Mouse (Mus musculus): ENCODE data around the gene Samd1. TPM values are rescaled to one million over a fixed set of nuclear protein-coding genes. Genes with fewer than 3 reads are reported as not detected.
"Not testable (repeated sequence)": the region's sequence is repeated elsewhere in the genome, so short reads cannot be mapped to it uniquely, and the experiment has no call there.

Gene Samd1
- total and polyA plus RNA-seq, 3 experiments, result 64.1 to 246 (median 93.8) TPM

GRCm38 (mm10) chr8:83980250-83980649, 17.2 kb upstream of the Samd1 start:
- Histone ChIP-seq H3K4me1 (ENCODE audit: insufficient read depth, low read depth, low read length) (peaks cover 18% of the 10 kb centered on the region), H3K36me3 (replicated peaks) (peaks cover 84% of the 10 kb centered on the region), H3K4me3 (ENCODE audit: low read depth, low read length) (no peak overlapping the region), H3K27me3 (ENCODE audit: insufficient read depth, low read length) (no peaks in the 10 kb centered on the region), H3K9me3 (replicated peaks) (no peaks in the 10 kb centered on the region)
- ATAC-seq (ENCODE audit: extremely low read depth, insufficient number of reproducible peaks, low FRiP score, poor library complexity, severe bottlenecking), result no peak
- TF ChIP-seq GATA1 (IDR thresholded peaks at IDR 0.05; ENCODE audit: borderline replicate concordance, low read length), result no peak
- no peak for TF ChIP-seq GATA2 (IDR thresholded peaks at IDR 0.05; ENCODE audit: borderline replicate concordance, low read depth, low read length)
- no peak for TF ChIP-seq CTCF (IDR thresholded peaks at IDR 0.05; ENCODE audit: low read depth, low read length)
- no peak for TF ChIP-seq TAL1 (conservative IDR thresholded peaks at IDR 0.05; ENCODE audit: low read depth, low read length)
- no peak for TF ChIP-seq POLR2AphosphoS5 (IDR thresholded peaks at IDR 0.05; ENCODE audit: insufficient replicate concordance, low read depth, low read length)
- no peak for DNase-seq (ENCODE audit: low spot score)

- Histone ChIP-seq H3K36me3 (replicated peaks) (peaks cover 89% of the 10 kb centered on the region), H3K27me3 (ENCODE audit: insufficient read depth, low read length) (no peaks in the 10 kb centered on the region), H3K9me3 (replicated peaks) (no peaks in the 10 kb centered on the region), H3K4me1 (ENCODE audit: insufficient read depth, low read depth, low read length) (peaks cover 18% of the 10 kb centered on the region), H3K4me3 (ENCODE audit: low read depth, low read length) (no peak overlapping the region)
- ATAC-seq (ENCODE audit: extremely low read depth, insufficient number of reproducible peaks, low FRiP score, poor library complexity, severe bottlenecking), result no peak
- no peak for DNase-seq (ENCODE audit: low spot score)
- TF ChIP-seq POLR2AphosphoS5 (IDR thresholded peaks at IDR 0.05; ENCODE audit: insufficient replicate concordance, low read depth, low read length) (no peak), GATA1 (IDR thresholded peaks at IDR 0.05; ENCODE audit: borderline replicate concordance, low read length) (no peak), GATA2 (IDR thresholded peaks at IDR 0.05; ENCODE audit: borderline replicate concordance, low read depth, low read length) (no peak), CTCF (IDR thresholded peaks at IDR 0.05; ENCODE audit: low read depth, low read length) (no peak), TAL1 (conservative IDR thresholded peaks at IDR 0.05; ENCODE audit: low read depth, low read length) (no peak)
These were observed 16.6 kb upstream of the Samd1 start for GRCm38 (mm10) chr8:83980845-83981244.

- ATAC-seq (ENCODE audit: extremely low read depth, insufficient number of reproducible peaks, low FRiP score, poor library complexity, severe bottlenecking) (no peak), DNase-seq (ENCODE audit: low spot score) (no peak)
- Histone ChIP-seq H3K4me1 (ENCODE audit: insufficient read depth, low read depth, low read length) (peaks cover 18% of the 10 kb centered on the region), H3K36me3 (replicated peaks) (peaks cover 89% of the 10 kb centered on the region), H3K4me3 (ENCODE audit: low read depth, low read length) (no peak overlapping the region), H3K27me3 (ENCODE audit: insufficient read depth, low read length) (no peaks in the 10 kb centered on the region), H3K9me3 (replicated peaks) (no peaks in the 10 kb centered on the region)
- TF ChIP-seq GATA1 (IDR thresholded peaks at IDR 0.05; ENCODE audit: borderline replicate concordance, low read length) (no peak), POLR2AphosphoS5 (IDR thresholded peaks at IDR 0.05; ENCODE audit: insufficient replicate concordance, low read depth, low read length) (no peak), CTCF (IDR thresholded peaks at IDR 0.05; ENCODE audit: low read depth, low read length) (no peak), TAL1 (conservative IDR thresholded peaks at IDR 0.05; ENCODE audit: low read depth, low read length) (no peak), GATA2 (IDR thresholded peaks at IDR 0.05; ENCODE audit: borderline replicate concordance, low read depth, low read length) (no peak)
These were observed 15.9 kb upstream of the Samd1 start for GRCm38 (mm10) chr8:83981533-83981932.

GRCm38 (mm10) chr8:83982449-83982848, 15.0 kb upstream of the Samd1 start:
- H3K4me3 ChIP-seq (ENCODE audit: low read depth, low read length), result no peak overlapping the region
- TF ChIP-seq GATA1 (IDR thresholded peaks at IDR 0.05; ENCODE audit: borderline replicate concordance, low read length) (no peak), GATA2 (IDR thresholded peaks at IDR 0.05; ENCODE audit: borderline replicate concordance, low read depth, low read length) (no peak), CTCF (IDR thresholded peaks at IDR 0.05; ENCODE audit: low read depth, low read length) (no peak), TAL1 (conservative IDR thresholded peaks at IDR 0.05; ENCODE audit: low read depth, low read length) (no peak), POLR2AphosphoS5 (IDR thresholded peaks at IDR 0.05; ENCODE audit: insufficient replicate concordance, low read depth, low read length) (no peak)
- ATAC-seq (ENCODE audit: extremely low read depth, insufficient number of reproducible peaks, low FRiP score, poor library complexity, severe bottlenecking) (no peak), DNase-seq (ENCODE audit: low spot score) (no peak)
- H3K36me3 ChIP-seq (replicated peaks), result peaks cover 88% of the 10 kb centered on the region
- H3K4me1 ChIP-seq (ENCODE audit: insufficient read depth, low read depth, low read length), result peaks cover 10% of the 10 kb centered on the region
- H3K9me3 ChIP-seq (replicated peaks), result no peaks in the 10 kb centered on the region
- no peaks in the 10 kb centered on the region for H3K27me3 ChIP-seq (ENCODE audit: insufficient read depth, low read length)

- DNase-seq (ENCODE audit: low spot score); H3K9me3 ChIP-seq (replicated peaks); H3K4me3 ChIP-seq (ENCODE audit: low read depth, low read length); ATAC-seq (ENCODE audit: extremely low read depth, insufficient number of reproducible peaks, low FRiP score, poor library complexity, severe bottlenecking); H3K4me1 ChIP-seq (ENCODE audit: insufficient read depth, low read depth, low read length); H3K27me3 ChIP-seq (ENCODE audit: insufficient read depth, low read length): not testable (repeated sequence)
- peaks cover 88% of the 10 kb centered on the region for H3K36me3 ChIP-seq (replicated peaks)
These were observed 14.2 kb upstream of the Samd1 start for GRCm38 (mm10) chr8:83983222-83983621.

GRCm38 (mm10) chr8:83989243-83989642, 8.2 kb upstream of the Samd1 start:
- no peak overlapping the region for H3K4me3 ChIP-seq (ENCODE audit: low read depth, low read length)
- peak; percentile 58 for DNase-seq (ENCODE audit: low spot score)
- ATAC-seq (ENCODE audit: extremely low read depth, insufficient number of reproducible peaks, low FRiP score, poor library complexity, severe bottlenecking), result 0 out of 2 replicates have a peak, but pooled peaks have one; percentile 34
- TF ChIP-seq CTCF (IDR thresholded peaks at IDR 0.05; ENCODE audit: low read depth, low read length), result no peak
- TF ChIP-seq TAL1 (conservative IDR thresholded peaks at IDR 0.05; ENCODE audit: low read depth, low read length), result no peak
- no peak for TF ChIP-seq GATA2 (IDR thresholded peaks at IDR 0.05; ENCODE audit: borderline replicate concordance, low read depth, low read length)
- no peak for TF ChIP-seq POLR2AphosphoS5 (IDR thresholded peaks at IDR 0.05; ENCODE audit: insufficient replicate concordance, low read depth, low read length)
- no peak for TF ChIP-seq GATA1 (IDR thresholded peaks at IDR 0.05; ENCODE audit: borderline replicate concordance, low read length)
- H3K27me3 ChIP-seq (ENCODE audit: insufficient read depth, low read length), result no peaks in the 10 kb centered on the region
- H3K9me3 ChIP-seq (replicated peaks), result no peaks in the 10 kb centered on the region
- H3K36me3 ChIP-seq (replicated peaks), result peaks cover 81% of the 10 kb centered on the region
- H3K4me1 ChIP-seq (ENCODE audit: insufficient read depth, low read depth, low read length), result peaks cover 31% of the 10 kb centered on the region

GRCm38 (mm10) chr8:83990170-83990569, 7.3 kb upstream of the Samd1 start:
- ATAC-seq (ENCODE audit: extremely low read depth, insufficient number of reproducible peaks, low FRiP score, poor library complexity, severe bottlenecking), result no peak
- Histone ChIP-seq H3K4me1 (ENCODE audit: insufficient read depth, low read depth, low read length) (peaks cover 38% of the 10 kb centered on the region), H3K9me3 (replicated peaks) (no peaks in the 10 kb centered on the region), H3K27me3 (ENCODE audit: insufficient read depth, low read length) (no peaks in the 10 kb centered on the region), H3K4me3 (ENCODE audit: low read depth, low read length) (no peak overlapping the region), H3K36me3 (replicated peaks) (peaks cover 81% of the 10 kb centered on the region)
- DNase-seq (ENCODE audit: low spot score), result no peak
- TF ChIP-seq CTCF (IDR thresholded peaks at IDR 0.05; ENCODE audit: low read depth, low read length), result no peak
